Mouse (Mus musculus): ENCODE measurements at regions not wholly inside any gene's neighbourhood (a gene's known extent, or its start where the extent isn't known, plus 50 kb on each side); places are given as distances from the start of the nearest gene placed in this dataset.

- no peak for DNase-seq
Measured at GRCm38 (mm10) chr13:52015496-52015895, 169.0 kb downstream of the Gadd45g start.

DNA sequence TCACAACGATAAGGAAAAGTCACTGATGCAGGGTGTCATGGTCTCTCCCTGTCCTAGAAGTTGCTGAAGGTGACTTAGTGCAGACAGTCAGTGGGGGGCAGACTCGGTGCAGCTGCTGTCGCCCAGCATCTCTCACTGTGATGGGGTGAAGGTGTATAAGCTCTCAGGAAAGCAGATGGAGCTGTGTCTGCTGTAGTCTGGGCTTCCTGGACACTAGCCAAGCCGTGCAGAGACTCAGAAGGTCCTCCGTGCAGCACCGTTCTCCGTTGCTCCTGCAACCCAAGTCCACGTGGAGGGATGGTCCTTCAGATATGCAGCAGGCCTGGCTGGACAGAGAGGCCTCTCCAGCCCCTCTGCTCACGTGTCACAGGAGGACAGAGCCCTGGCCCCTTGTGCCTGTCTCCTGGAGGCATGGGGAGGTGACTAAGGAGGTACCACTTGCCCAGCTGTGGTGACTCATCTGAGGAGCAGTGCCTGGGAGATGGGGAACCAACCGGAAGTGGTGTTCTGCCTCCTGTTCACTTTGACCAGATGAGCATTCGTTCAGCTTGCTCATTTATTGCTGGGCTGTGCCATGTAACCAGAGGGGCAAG is 171.2 kb downstream of the Gadd45g start:
- DNase-seq = peak; percentile 50

- DNase-seq = no peak
Measured at GRCm38 (mm10) chr13:52019647-52020046, 173.2 kb downstream of the Gadd45g start.

DNA sequence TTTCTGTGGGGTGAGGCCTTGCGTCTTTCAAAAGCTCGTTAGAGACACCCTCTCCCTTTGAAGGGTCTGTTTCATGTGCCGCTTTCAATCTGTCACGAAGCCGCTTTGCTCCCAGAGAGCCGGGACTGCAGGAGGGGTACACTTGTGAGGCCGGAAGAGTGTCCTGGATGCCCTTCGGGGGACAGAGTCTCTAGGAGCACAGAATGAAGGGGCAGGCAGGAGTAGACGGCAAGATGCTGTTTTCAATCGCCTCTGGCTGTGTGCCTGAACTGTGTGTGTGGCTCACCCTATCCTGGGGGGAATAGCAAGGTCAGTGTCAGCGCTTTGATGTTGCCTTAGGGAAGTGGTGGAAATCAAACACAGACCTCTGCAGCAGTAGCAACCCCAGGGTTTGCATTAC is 174.7 kb downstream of the Gadd45g start:
- peak; percentile 72 for DNase-seq

DNA sequence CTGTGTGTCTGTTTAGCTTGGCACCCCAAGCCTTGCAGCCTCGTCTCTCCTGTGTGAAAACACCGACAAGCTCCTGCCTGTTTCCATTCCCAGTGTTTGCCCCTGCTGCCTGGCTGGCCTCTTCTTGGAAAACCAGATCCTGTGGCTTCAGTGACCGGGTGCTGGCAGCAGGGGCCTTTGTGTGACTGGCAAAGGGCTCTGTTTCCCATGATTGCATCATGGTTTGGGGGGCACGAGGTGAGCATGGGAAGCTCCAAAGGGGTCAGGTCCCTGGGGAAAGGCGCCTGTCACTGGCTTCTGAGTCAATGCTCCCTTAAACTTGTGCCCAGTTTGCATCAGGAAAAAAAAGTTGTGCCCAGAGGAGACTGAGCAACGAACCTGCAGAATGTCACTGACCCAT is 175.3 kb downstream of the Gadd45g start:
- DNase-seq = no peak

- DNase-seq = no peak
Measured at GRCm38 (mm10) chr13:52022529-52022928, 176.1 kb downstream of the Gadd45g start.

- peak; percentile 85 for DNase-seq
Measured at GRCm38 (mm10) chr13:52024349-52024748, 177.9 kb downstream of the Gadd45g start.

DNA sequence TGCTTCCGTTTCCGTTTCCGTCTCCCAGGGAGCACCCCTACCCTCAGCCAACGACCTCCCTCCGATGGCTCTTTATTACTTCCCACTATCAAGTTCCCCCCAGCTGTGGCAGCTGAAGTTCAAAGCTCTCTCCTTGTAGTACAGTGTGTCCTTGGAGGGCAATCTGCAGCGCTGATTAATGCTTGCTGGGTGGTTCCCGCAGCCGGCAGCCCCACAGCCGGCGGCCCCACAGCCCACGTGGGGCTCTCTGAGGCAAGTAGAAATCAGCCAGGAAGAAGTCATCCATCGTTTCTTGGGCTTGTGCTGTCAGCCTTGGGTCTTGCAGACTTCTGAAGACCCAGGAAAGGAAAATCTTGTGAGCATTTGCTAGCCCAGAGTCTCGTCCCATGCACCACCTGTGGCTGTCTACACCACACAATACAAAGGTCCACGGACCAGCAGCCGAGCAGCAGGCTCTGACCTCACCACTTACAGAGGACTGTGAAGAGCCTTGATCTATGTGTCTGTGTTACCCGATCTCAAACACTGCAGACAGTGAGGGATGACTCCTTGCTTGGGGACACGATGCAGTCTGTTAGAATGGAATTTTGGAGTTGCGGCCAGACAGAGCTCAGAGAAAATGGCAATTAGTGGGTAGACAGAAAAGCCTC is 178.5 kb downstream of the Gadd45g start:
- peak; percentile 77 for DNase-seq

DNA sequence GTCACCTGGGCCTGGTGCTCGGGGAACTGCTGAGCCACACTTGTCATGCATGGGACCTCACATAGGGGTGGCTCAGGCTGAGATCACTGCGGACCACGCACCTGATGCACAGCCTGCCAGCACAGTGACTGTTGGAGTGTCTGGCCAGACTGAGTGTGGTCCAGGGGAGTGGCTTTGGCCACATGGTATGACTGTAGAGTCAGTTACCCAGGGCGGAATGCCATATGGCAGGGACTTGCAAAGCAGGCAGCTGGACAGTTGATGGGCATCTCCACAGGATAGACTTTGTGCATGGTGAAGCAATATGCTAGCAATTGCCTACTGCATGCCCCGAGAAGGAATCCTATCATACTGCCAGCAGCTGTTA is 179.0 kb downstream of the Gadd45g start:
- peak; percentile 76 for DNase-seq

- DNase-seq = no peak
Measured at GRCm38 (mm10) chr13:52026291-52026690, 179.8 kb downstream of the Gadd45g start.

DNA sequence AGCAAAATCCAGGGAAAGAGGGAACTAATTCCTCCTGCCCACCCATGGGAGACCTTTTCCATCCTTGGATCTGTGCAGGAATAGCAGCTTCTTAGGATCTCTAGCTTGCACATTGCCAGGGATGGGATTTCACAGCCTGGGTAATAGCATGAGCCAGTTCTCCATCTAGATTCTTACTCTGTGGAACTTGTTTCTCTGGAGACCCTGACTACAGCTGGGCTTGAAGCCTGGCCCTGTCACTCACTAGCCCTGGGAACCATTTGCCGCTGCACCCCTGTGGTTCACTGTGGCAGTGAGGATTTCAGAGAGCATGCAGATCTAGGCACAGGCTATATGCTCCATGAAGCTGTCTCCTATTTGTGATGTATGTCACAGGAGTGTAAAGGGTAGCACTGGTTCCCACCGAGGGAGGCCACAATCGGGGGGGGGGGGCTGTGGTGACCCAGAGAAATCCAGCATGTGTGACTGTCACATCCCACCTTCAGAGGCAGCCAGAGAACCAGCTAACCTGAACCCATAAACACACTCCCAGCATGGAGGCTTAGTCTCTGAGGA is 183.5 kb downstream of the Gadd45g start:
- no peak for DNase-seq

DNA sequence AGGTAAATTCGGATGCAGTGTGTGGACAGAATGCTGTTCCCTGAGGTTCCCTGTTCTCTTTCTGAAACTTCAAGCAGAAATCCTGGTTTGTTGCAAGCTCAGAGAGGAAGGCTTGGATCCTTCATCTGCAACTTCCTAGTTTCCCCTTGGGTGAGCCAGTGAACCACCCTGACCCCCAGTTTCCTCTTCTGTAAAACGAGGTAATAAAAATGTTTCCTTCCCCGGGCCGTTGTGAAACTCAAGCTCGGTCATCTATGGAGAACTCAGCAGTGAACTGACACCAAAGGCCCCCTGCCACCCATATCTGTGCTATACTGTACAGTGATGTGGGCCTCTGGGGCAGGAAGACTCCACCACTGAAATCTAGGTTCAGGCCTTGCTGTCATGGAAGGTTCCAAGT is 185.0 kb downstream of the Gadd45g start:
- DNase-seq = no peak

DNA sequence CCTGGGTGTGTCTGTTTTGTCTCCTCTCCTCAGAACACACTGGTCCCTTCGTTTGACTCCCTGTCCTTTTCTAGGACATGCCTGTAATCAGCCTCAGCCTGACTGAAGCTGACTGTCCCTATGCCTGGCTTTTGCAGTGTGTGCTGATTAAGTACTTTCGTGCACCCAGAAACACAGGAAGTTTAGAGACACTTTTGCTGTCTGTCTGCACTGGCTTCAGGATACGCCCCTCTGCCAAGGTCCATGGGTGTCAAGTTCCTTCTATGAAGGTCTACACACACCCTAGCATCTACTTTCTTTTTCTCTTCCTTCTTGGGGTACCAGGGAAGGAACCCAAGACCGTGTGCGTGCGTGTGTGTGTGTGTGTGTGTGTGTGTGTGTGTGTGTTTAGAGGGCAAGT is 189.3 kb downstream of the Gadd45g start:
- DNase-seq = no peak

DNA sequence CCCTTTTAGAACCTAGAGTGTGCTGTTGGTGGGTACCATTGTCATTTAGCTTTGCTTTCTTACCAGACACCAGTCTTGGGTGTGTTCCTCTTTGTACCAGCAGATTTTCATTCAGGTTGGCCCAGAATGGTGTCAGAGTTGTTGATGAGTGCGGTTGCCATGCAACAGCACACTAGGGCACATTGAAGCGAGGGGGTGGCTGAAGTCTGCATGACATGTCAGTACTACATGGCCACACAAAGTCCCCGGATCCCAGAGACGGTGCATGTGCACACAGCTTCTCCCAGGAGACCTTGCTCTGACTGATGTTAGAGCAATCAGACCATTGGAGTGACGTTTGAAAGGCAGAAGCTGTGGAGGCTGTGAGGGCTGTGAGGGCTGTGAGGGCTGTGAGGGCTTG is 189.9 kb downstream of the Gadd45g start:
- DNase-seq = no peak

DNA sequence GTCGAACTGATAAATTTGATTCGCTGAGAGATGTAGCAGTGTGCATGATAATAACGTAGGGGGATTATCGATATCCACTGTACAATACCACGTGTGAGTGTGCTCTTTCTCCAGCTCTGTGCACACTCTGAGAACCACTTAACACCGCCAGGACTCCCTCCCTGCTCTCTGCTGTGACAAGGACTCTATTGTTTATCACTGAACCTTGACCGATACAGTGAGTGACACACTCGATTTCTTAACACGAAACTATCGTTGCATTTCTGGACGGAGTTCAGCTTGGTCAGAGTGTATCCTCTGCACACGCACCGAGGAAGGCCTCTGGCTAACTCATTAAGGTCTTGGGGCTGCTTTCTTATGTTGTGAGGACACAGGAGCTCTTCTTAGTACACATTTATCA is 190.7 kb downstream of the Gadd45g start:
- DNase-seq = peak; percentile 68

GRCm38 (mm10) chr13:52041467-52042421 is 195.3 kb downstream of the Gadd45g start:
- DNase-seq = peak; percentile 59

DNA sequence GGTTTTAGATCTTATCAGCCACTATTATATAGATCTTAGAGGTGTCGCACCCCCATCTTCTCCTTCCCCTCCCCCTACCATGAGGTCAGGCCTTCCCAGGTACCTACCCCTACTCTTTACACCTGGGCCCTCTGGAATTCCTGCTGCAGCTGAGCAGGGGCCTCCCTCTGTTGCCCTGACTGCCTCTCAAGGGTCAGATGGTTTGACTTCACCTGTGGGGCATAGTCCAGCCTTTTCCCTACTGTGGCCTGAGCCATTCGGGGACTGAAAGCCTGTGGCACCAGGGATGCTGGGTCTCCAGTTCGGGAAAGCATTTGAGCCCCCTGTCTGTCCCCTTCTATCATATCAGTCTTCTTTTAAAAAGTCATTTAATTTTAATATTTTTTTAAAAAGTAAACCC is 196.4 kb downstream of the Gadd45g start:
- no peak for DNase-seq

DNA sequence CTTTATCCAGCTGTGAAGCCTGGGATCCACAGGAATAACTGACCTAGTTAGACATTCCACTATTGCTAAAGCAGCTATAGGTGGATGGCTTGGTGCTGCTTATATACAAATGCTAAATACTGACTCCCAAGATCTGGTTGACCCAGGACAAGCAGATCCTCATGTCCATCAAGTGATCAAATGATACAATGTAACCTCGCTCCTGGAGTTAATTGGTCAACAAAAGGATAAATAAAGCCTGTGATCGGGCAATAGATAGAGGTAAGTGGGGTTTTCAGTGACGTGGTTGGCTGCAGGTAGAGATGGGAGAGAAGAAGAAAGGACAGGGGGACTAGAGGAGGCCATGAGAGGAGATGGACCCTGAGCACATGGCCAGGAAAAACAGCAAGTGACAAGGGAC is 197.4 kb downstream of the Gadd45g start:
- DNase-seq = no peak

- no peak for DNase-seq
Measured at GRCm38 (mm10) chr13:52045349-52045748, 198.9 kb downstream of the Gadd45g start.

GRCm38 (mm10) chr13:52046020-52046419 is 199.5 kb downstream of the Gadd45g start:
- no peak for DNase-seq

DNA sequence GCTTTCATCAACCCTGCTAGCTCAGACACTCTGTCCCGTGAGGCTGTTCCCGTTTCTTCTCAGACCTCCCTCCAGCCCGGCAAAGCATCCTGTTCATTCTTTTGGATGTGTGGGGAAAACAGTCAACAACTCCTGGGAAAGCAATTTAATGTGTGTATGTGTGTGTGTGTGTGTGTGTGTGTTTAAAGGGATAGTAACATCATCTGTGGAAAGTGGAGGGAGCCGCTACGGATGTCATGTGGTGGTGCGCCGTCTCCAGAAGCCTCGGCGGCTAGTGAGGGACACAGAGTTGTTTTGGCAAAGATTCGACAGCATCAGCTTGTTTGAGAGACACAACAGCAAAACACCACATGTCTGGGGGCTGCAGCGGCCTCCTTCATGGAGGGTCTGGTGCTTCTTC is 200.2 kb downstream of the Gadd45g start:
- no peak for DNase-seq

DNA sequence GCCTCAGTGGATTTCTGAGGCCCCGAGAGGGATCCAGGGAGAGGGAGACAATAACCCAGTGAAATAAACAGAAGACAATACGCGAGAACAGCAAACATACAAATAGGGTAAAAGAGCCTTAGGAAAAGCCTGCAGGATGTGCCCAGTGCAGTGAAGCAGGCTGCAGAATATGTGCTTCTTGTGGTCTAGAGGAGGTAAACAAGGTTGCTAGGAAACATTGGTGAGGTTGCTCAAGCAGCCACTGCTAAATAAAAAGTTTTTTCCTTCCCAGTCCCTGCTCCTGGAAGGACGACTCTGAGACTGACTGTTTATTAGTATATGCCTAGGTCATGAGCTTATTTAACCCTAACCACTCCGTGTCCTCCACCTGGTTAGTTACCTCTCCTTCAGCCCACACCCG is 201.5 kb downstream of the Gadd45g start:
- DNase-seq = no peak

DNA sequence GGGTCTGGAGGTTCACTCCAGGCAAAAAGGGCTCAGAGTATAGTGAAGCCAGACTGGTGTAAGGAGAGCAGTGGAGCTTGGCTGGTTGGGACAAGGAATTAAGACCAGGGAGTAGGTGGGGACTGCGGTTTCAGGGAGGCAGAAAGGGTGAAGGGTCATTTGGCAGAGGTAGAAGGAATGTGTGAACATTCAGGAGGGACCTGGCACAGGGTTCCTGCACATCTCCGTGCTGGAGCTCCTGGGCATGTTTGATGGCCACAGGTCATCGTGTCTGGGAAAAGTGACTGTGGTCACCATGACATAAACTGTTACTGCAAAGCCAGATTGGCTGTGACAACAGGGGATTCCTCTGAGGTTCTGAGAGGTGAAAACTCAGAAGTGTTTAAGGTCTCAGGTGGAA is 202.3 kb downstream of the Gadd45g start:
- DNase-seq = no peak

Measured in adrenal gland, postnatal 10 days (tissue).